Mouse (Mus musculus) common myeloid progenitor, adult 5-6 weeks (primary cell): ENCODE measurements around the gene 4930518I15Rik. TPM values are rescaled to one million over a fixed set of nuclear protein-coding genes. Genes with fewer than 3 reads are reported as not detected.
A peak's percentile ranks its signal among the peaks of the same experiment; 100 is the strongest.
"Not testable (repeated sequence)": the region's sequence is repeated elsewhere in the genome, so short reads cannot be mapped to it uniquely, and the experiment has no call there.

Experiments
- ATAC-seq: replicated peaks from 2 replicates; pipeline ENCODE4 v1.8.0; 2016; ENCODE audit warnings: low read depth, mild to moderate bottlenecking, moderate TSS enrichment, inconsistent platforms; ENCODE audit not compliant: poor library complexity, severe bottlenecking
- total RNA-seq: library from RNA; stranded (forward); fragments of 200-1000, 187-1606 nt; gene quantifications from 2 replicates; pipeline ENCODE4 v1.2.3, GENCODE M21; 2017

The 4930518I15Rik gene
- total RNA-seq, 1 experiment from 2014 or later: not detected

GRCm38 (mm10) chr2:156848526-156849182, 9.1 kb downstream of the 4930518I15Rik start:
- ATAC-seq: no peak

GRCm38 (mm10) chr2:156847653-156848052, 10.1 kb downstream of the 4930518I15Rik start:
- no peak for ATAC-seq

GRCm38 (mm10) chr2:156844715-156845114, 13.0 kb downstream of the 4930518I15Rik start:
- ATAC-seq: no peak

GRCm38 (mm10) chr2:156843331-156843730, 14.4 kb downstream of the 4930518I15Rik start:
- ATAC-seq: no peak

GRCm38 (mm10) chr2:156842711-156843110, 15.0 kb downstream of the 4930518I15Rik start:
- no peak for ATAC-seq

GRCm38 (mm10) chr2:156841841-156842706, 15.7 kb downstream of the 4930518I15Rik start:
- peak; percentile 19 for ATAC-seq

GRCm38 (mm10) chr2:156841028-156841840, 16.5 kb downstream of the 4930518I15Rik start:
- peak; percentile 34 for ATAC-seq

- ATAC-seq: 0 out of 2 replicates have a peak, but pooled peaks have one; percentile 9
These were observed 17.3 kb downstream of the 4930518I15Rik start for GRCm38 (mm10) chr2:156840301-156841027.

GRCm38 (mm10) chr2:156839319-156840191, 18.2 kb downstream of the 4930518I15Rik start, which contains the start of gene Tgif2:
Gene Tgif2 (plus strand): TSS chr2:156840007.
- ATAC-seq: peak; percentile 74

GRCm38 (mm10) chr2:156838839-156839238, 18.9 kb downstream of the 4930518I15Rik start:
- no peak for ATAC-seq

GRCm38 (mm10) chr2:156834336-156834735, 23.4 kb downstream of the 4930518I15Rik start:
- ATAC-seq: no peak

- not testable (repeated sequence) for ATAC-seq
These were observed 32.6 kb downstream of the 4930518I15Rik start for GRCm38 (mm10) chr2:156825128-156825527.

GRCm38 (mm10) chr2:156816116-156816515, 41.6 kb downstream of the 4930518I15Rik start:
- no peak for ATAC-seq

- ATAC-seq: no peak
These were observed 42.3 kb downstream of the 4930518I15Rik start for GRCm38 (mm10) chr2:156815412-156815811.

- no peak for ATAC-seq
These were observed 42.9 kb downstream of the 4930518I15Rik start for GRCm38 (mm10) chr2:156814893-156815292.

GRCm38 (mm10) chr2:156814344-156814801, 43.4 kb downstream of the 4930518I15Rik start:
- ATAC-seq: peak; percentile 22; the same call in 1 of the 2 replicates

- ATAC-seq: no peak
These were observed 46.2 kb downstream of the 4930518I15Rik start for GRCm38 (mm10) chr2:156811556-156811955.

- no peak for ATAC-seq
These were observed 47.0 kb downstream of the 4930518I15Rik start for GRCm38 (mm10) chr2:156810716-156811115.
